Mouse (Mus musculus): ENCODE measurements around the gene Acbd4.
A peak's percentile ranks its signal among the peaks of the same experiment; 100 is the strongest.

Gene Acbd4

GRCm38 (mm10) chr11:103101481-103101865 lies at the start of gene Acbd4, which contains the start of gene Plcd3:
Gene Acbd4 (plus strand): TSS chr11:103101682.
Gene Plcd3 (minus strand): TSS chr11:103101658.
- peak; percentile 65 for DNase-seq (ENCODE audit: low spot score)

DNA sequence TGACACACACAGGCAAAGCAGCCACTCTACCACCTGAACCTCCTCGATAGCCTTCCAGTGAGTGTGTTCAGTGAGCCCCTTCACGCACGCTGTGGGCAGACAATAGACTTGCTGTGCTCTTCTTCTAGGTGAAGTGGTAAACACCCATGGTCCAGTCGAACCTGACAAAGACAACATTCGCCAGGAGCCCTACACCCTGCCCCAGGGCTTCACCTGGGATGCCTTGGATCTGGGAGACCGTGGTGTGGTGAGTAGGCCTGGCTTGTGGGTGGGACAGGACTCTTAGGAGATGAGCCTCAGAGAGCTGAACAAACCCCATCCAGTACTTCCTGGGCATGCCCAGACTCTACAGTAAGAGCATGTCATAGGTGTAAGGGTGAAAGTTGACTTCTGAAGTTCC lies 49.4 kb upstream of the Acbd4 start:
- DNase-seq (ENCODE audit: low spot score) = no peak

GRCm38 (mm10) chr11:103053191-103054076 lies 48.0 kb upstream of the Acbd4 start:
- DNase-seq (ENCODE audit: low spot score) = no peak

DNA sequence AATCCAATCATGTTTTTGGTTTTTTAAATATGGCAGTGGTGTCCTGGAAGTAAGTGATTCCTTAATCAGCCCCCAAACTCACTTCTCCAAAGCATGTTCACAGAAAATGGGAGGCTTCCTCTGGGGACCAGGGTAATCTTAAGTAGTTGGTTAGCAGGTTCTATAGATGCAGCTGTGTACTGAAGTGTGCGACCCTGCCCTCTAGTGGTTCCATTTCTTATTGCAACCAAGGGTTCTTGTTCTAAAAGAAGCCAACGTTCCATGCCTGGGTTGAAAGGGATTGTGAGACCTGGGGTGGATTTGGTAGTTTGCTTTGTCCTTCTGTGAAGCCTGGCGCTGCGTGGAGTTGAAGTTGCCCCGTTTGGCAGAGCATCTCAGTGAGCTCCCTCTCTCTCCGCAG lies 46.7 kb upstream of the Acbd4 start:
- peak; percentile 56 for DNase-seq (ENCODE audit: low spot score)

- DNase-seq (ENCODE audit: low spot score) = no peak
Measured at GRCm38 (mm10) chr11:103056636-103057035, 44.8 kb upstream of the Acbd4 start.

DNA sequence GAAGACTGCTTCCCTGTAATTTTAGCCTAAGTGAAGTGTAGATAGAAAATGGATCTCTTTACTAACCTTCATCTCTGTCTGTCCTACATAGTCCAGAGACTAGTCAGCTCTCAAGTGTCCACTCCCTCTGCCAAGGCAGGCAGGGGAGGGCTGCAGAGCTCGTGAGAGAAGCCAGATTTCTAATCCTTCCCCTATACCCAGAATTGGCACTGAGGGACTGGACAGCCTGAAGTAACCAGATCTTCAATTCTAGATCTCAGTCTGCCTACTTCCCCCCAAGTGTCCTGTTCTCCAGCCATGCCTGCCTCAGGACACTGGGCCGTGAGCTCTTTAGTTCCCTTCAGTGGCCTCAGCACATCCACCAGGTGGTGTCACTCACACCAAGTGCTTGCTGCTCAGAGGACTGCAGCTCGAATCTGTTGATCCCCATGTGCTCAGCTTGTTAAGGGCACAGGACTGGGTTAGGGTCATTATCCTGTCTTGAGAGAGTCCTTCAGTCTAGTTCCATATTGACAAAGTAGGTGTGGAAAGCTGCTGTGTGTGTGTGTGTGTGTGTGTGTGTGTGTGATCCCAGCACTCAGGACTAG lies 42.9 kb upstream of the Acbd4 start:
- no peak for DNase-seq (ENCODE audit: low spot score)

DNA sequence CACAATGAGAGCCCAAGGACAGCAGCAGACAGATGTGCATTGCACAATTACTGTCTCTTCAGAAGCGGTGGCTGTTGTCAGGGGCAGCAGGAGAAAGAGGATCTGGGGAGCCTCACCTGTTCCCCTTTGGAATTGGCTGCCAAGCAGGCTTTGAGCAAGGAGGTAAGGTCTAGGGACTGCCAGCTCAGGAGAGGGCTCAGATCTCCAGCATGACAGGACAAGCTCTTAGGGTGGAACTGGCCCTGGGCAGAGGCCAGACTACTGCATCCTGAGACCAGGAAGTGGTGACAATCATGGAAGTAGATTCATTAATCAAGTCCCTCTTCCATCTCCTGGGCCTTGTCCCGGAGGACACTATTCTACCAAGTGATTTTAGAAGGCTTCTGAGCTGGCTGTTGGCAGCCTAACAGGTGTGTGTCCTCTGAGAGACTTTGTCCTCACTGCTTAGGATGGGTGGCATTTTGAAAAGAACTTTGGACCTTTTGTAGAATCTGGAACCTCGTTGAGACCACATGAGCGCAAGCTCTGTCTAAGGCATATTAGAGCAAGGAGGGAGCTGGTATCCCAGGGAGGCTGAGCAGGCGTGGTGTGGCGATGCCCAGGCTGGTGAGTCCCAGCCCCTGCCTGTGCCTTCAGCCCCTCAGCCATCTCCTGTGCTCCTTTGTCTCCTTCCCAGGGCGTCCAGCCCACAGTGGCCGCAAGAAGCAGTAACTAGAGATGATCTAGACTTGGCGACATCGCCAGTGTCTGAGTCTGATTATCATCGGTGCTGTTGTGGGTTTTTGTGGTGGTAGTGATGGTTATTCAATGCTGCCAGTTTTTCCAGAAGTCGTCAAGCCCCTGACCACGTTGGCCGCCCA lies 35.1 kb upstream of the Acbd4 start:
- no peak for DNase-seq (ENCODE audit: low spot score)

DNA sequence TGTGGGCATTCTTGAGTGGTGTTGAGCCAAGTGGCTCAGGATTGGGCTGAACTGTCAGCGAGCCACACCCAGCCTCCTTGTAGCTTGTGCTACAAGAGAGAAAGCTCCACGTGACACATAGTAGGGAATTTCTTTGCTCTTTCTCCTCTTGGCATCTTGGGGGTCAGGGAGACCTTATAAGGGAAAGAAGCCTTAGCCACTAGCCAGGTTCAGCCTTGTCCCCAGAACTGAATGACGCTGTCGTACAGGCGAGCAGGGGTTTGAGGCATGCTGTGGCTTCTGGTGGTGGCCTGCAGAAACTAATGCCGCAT lies 34.5 kb upstream of the Acbd4 start:
- DNase-seq (ENCODE audit: low spot score) = no peak

GRCm38 (mm10) chr11:103067457-103068001 lies 34.0 kb upstream of the Acbd4 start:
- no peak for DNase-seq (ENCODE audit: low spot score)

GRCm38 (mm10) chr11:103068272-103068671 lies 33.2 kb upstream of the Acbd4 start:
- DNase-seq (ENCODE audit: low spot score) = no peak

GRCm38 (mm10) chr11:103068884-103069283 lies 32.6 kb upstream of the Acbd4 start:
- no peak for DNase-seq (ENCODE audit: low spot score)

- no peak for DNase-seq (ENCODE audit: low spot score)
Measured at GRCm38 (mm10) chr11:103069731-103070130, 31.8 kb upstream of the Acbd4 start.

GRCm38 (mm10) chr11:103070322-103070880 lies 31.1 kb upstream of the Acbd4 start:
- DNase-seq (ENCODE audit: low spot score) = no peak

DNA sequence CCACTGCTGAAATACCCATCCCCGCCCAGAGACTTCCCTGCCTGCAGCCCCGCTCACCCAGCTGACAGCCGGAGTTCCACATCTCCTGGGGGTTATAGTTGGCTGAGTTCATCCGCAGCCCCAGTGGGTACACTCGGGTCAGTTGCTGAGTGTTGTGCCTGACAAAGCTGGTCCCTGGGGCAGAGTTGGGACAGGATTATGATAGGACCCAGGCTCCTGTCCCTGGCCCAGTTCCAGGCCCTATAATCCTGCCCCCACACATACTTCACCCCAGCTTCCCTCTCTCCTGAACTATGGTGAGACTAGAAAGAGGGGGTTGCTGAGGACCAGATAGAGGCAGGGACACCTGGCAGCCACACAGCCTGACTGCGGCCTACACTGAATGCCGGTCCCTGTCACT lies 27.8 kb upstream of the Acbd4 start:
- no peak for DNase-seq (ENCODE audit: low spot score)

DNA sequence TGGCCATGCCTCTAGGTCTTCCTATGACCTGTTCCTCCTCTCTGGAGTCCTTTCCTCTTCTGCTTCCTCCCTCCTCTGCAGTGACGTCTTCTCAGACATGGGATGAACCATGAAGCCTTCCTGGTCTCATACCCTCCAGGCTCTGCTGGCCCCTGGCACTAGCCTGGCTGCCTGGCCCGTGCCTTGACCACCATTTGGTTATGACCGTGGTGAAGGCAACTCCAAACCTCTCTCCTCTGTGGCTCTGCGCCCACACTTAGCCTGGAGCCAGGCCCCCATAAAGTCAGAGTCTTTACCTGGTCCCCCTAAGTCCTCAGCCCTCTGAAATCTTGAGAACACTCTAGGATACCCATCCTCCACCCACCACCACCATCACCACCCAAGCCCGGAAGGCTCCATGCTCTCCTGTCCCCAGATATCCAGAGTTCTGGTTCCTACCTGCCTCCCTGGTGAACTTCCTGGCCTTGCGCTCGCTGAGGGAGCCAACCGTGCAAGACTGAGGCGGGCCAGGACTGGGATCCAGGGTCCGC lies 27.3 kb upstream of the Acbd4 start:
- no peak for DNase-seq (ENCODE audit: low spot score)

GRCm38 (mm10) chr11:103074796-103075323 lies 26.6 kb upstream of the Acbd4 start:
- DNase-seq (ENCODE audit: low spot score) = no peak

DNA sequence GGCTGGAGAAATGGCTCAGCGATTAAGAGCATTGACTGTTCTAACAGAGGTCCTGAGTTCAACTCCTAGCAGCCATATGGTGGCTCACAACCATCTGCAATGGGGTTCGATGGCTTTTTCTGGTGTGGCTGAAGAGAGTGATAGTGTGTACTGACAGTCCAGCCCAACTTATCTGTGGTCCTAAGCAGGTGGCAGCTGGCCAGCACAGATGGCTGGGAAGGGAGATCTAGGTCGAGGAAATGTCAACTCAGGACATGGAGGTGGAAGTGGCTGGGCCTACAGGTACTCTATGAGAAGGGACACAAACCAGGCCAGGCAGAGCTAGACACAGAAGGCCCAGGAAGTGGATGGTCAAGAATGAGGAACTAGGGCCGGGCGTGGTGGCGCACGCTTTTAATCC lies 25.5 kb upstream of the Acbd4 start:
- peak; percentile 59 for DNase-seq (ENCODE audit: low spot score)

- DNase-seq (ENCODE audit: low spot score) = no peak
Measured at GRCm38 (mm10) chr11:103076581-103076980, 24.9 kb upstream of the Acbd4 start.

DNA sequence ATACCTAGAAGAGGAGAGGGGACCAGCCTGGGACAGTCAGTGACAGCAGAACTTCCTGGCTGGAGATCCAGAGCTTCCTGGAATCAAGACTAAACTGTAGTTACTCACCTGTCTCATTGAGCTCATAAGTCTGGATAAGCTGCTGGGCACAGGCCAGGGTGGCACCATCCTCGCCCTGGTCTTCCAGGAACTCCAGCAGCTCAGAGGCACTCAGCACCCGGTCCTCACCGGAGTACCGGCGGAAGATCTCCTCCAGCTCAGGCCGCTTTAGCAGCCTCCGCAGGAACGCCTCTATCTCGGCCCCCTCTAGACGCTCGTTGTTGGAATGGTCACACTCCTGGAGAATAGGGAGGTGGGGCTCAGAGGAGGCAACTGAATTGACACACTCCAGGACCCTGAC lies 23.4 kb upstream of the Acbd4 start:
- no peak for DNase-seq (ENCODE audit: low spot score)

- no peak for DNase-seq (ENCODE audit: low spot score)
Measured at GRCm38 (mm10) chr11:103080323-103081091, 21.0 kb upstream of the Acbd4 start.

GRCm38 (mm10) chr11:103081631-103082030 lies 19.9 kb upstream of the Acbd4 start:
- DNase-seq (ENCODE audit: low spot score) = no peak

Data from spleen, adult 12 weeks (tissue).